Mouse (Mus musculus) embryonic fibroblast, embryonic 13.5 days (primary cell): Measurements from ENCODE around the gene Rab3il1. TPM values are rescaled to one million over a fixed set of nuclear protein-coding genes. Genes with fewer than 3 reads are reported as not detected.
A peak's percentile ranks its signal among the peaks of the same experiment; 100 is the strongest.

Experiments
- H3K27ac ChIP-seq: 2 replicates; pipeline ENCODE4 v1.5.1; 2012; ENCODE audit warnings: low read length, control low read depth, inconsistent platforms; ENCODE audit not compliant: insufficient read depth
- H3K4me1 ChIP-seq: 2 replicates; pipeline ENCODE4 v1.6.1; 2011; ENCODE audit warnings: low read length; ENCODE audit not compliant: control insufficient read depth, insufficient read depth
- H3K4me3 ChIP-seq: 2 replicates; pipeline ENCODE4 v1.5.1; 2011; ENCODE audit warnings: mild to moderate bottlenecking, control low read depth, low read length; ENCODE audit not compliant: insufficient read depth
- CTCF ChIP-seq: IDR thresholded peaks from 2 replicates; pipeline ENCODE4 v1.5.1; 2011; ENCODE audit warnings: mild to moderate bottlenecking, control low read depth, low read length, moderate library complexity, borderline replicate concordance; ENCODE audit not compliant: insufficient read depth
- POLR2A ChIP-seq: IDR thresholded peaks from 2 replicates; pipeline ENCODE4 v1.6.1; 2011; ENCODE audit warnings: low read depth, mild to moderate bottlenecking, control low read depth, low read length, moderate library complexity
- polyA plus RNA-seq: library from polyadenylated mRNA; stranded (reverse); fragments of >200 nt; gene quantifications from 2 replicates; pipeline ENCODE4 v1.2.4, GENCODE M21; 2011; ENCODE audit warnings: low read depth; ENCODE audit not compliant: missing spikeins, insufficient read length

Gene Rab3il1
- polyA plus RNA-seq, 1 experiment = 18.2 TPM

DNA sequence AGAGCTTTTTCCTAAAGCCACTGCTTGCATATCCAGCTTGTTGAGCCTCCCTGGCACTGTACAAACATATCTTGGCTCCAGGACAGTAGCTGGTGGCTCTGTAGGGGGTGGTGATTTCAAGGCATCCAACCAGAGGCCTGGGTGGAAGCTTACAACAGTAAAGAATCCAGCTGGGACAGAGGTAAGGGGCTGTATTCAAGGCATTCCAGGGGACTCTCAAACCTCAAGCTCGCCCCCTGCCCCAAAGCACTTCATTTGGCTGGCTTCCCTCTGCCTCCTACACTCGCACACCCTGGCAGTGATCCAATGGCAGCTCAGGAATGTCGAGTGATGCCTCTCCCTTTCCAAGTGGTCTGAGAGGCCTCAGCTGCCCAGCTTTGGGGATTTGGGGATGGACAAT is 37.4 kb downstream of the Rab3il1 start:
- no peak overlapping the region for H3K27ac ChIP-seq
- TF ChIP-seq CTCF (no peak), POLR2A (no peak)
- H3K4me3 ChIP-seq = no peak overlapping the region
- peaks cover 14% of the 10 kb centered on the region for H3K4me1 ChIP-seq

DNA sequence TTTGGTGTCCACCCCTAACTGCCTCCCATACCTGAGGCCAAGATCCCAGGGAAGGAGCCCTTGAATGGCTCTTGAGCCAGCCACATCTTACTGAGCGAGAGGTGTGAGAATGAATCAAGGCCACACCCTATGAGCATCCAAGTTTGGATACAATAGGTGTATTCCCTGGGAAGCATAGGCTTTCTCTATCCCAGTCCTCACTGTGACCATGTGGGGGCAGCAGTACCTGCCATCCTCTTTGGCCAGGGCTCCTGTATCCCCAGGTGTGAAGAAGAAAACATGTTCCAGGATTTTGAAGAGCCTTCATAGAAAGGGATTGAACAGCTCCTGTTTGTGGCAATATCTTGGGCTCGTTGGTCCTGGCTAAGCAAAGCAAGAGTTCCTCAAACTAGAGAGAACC is 38.1 kb downstream of the Rab3il1 start:
- no peak overlapping the region for H3K4me3 ChIP-seq
- TF ChIP-seq POLR2A = no peak
- TF ChIP-seq CTCF = no peak
- H3K4me1 ChIP-seq = peaks cover 16% of the 10 kb centered on the region
- H3K27ac ChIP-seq = no peak overlapping the region

DNA sequence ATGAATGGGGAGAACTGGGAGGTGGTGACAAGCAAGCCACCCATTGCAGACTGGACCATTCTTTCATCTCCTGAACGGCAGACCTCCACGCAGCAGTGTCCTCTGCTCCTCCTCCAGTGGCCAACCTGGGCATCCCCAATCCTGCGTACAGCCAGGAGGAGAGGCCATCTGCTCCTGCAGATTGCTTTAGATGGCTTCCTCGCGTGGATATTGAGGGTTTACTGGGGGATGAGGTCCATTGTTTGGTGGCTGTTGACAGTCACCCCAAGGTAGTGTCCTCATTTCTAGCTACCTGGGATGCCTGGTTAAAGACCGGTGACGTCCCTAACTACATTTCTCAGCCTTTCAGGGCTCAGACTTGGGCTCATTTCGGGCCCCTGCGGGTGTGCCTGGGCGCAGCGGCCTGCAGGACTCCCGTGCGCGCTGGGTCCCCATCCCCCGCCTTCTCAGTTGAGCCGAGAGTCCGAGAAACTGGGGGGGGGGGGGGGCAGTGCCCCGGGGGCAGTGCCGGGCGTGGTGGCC is 39.5 kb downstream of the Rab3il1 start:
- H3K27ac ChIP-seq = no peak overlapping the region
- TF ChIP-seq CTCF (no peak), POLR2A (no peak)
- H3K4me3 ChIP-seq = peak overlapping the region; percentile 1; the same call in 1 of the 2 replicates
- peaks cover 17% of the 10 kb centered on the region for H3K4me1 ChIP-seq

DNA sequence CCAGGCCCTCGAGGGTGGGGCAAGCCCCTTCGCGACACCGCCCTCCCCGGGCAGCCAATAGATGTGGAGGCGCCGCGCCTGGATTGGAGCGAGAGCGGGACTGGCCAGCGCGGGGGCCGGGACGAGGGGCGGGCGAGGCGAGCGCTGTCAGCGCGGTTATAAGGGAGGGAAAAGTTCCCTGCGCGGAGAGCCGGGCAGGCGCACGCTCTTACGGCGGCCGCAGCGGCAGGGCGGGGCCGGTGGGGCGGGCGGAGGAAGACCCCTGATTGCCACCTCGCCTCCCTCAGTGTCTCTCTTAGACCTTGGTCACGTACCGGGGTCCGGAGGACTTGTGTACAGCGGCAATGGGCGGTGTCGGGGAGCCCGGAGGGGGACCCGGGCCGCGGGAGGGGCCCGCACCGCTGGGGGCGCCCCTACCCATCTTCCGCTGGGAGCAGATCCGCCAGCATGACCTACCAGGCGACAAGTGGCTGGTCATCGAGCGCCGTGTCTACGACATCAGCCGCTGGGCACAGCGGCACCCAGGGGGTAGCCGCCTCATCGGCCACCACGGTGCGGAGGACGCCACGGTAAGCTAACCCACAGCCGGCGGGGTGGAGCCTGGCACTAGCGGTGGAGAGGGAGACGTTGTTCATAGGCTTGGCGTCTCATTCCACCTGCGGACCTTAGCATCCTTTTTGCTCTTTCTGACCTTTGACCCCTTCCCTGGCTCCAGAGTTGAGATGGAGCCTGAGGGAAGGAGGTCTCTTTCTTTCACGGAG is 40.1 kb downstream of the Rab3il1 start, which contains the start of gene Fads3:
TSS of gene Fads3 (plus strand) at position 182 of the 761 bp plus-strand sequence.
- H3K27ac ChIP-seq = peak within 1 kb of the TSS; percentile 71

DNA sequence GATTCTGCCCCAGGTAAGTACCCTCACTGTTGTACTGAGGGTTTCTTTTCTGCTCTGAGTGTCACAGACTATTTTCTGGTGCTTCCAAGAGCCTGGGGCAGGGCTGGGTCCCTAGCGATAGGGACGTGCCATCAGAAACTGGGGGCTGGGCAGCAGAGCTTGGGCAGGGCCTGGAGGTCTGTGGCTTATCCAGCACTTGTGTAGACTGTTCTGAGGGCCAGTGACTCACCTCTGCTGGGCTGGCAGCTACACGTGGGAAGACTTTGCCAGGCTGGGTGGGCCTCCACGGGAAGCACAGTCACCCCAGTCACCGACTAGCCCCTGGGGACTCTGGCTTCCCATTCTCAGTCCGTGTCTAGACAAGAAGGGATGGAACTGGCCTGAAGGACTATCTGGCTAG is 40.8 kb downstream of the Rab3il1 start:
- TF ChIP-seq CTCF = no peak
- peak; percentile 39; the same call in 1 of the 2 replicates for TF ChIP-seq POLR2A
- Histone ChIP-seq H3K4me3 (peak overlapping the region; percentile 84), H3K4me1 (peaks cover 21% of the 10 kb centered on the region), H3K27ac (peak overlapping the region; percentile 71)

More for the DNA sequence above, 40.1 kb downstream of the Rab3il1 start, which contains the start of gene Fads3:
- no peak for TF ChIP-seq CTCF
- TF ChIP-seq POLR2A = peak; percentile 90
- Histone ChIP-seq H3K4me1 (peaks cover 18% of the 10 kb centered on the region), H3K4me3 (peak within 1 kb of the TSS; percentile 84)

DNA sequence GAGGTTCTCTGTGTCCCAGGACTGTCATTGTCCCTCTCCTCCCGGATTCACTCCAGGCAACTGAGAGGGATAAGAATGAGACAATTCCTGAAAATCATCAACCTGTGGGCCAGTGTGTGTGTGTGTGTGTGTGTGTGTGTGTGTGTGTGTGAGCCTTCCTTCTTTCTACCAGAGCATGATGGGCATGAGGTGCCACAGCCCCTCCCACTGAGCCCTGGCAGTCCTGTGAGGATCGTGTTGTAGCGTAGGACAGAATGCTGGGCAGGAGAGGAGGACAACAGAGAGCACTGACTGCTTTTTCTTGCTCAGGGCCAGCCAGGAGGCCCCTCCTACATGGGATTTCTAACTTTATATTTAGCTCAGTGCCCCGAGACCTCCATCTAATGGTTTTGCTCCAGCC is 41.3 kb downstream of the Rab3il1 start:
- H3K4me1 ChIP-seq = peaks cover 21% of the 10 kb centered on the region
- peak overlapping the region; percentile 71 for H3K27ac ChIP-seq
- TF ChIP-seq POLR2A = peak; percentile 10; the same call in 1 of the 2 replicates
- TF ChIP-seq CTCF = no peak
- H3K4me3 ChIP-seq = peak overlapping the region; percentile 84

DNA sequence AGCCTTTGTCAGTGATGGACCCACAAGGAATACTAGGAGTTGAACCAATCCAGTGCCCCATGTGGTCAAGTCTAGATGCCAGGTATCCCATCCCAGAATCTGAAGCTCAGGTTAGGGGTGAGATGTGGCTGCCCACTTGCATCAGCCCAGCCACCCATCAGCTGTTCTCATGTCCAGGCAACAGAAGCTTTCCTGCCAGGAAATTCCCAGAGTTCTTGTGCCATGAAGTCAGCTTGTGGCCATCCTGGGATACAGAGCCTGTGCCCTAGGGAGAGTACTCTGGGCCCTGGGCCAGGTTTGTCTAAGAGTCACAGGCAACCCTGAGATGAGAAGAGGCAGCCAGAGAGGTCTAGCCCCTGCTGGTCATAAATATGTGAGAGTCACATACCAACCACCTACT is 42.2 kb downstream of the Rab3il1 start:
- TF ChIP-seq POLR2A (no peak), CTCF (no peak)
- H3K4me1 ChIP-seq = peaks cover 19% of the 10 kb centered on the region
- H3K27ac ChIP-seq = peak overlapping the region; percentile 71
- H3K4me3 ChIP-seq = peak overlapping the region; percentile 84

DNA sequence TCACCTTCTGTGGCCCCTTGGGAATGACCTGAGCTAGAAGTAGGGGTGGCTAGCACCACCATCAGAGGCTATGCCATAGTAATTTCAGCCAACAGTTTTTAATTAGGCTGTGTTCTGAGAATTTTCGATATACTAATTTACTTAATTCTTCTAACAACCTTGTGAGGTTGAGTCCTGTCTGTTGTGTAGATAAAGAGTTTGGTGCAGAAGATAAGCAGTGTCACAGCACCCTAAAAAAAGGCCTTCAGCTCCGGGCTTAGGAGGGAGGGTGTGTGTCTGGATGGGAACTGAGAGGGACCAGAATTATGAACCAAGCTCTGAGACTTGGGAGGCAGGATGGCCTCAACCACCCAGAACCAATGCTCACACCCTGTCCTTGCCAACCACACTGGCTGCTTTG is 44.2 kb downstream of the Rab3il1 start:
- Histone ChIP-seq H3K4me3 (no peak overlapping the region), H3K4me1 (peaks cover 10% of the 10 kb centered on the region), H3K27ac (no peak overlapping the region)
- no peak for TF ChIP-seq CTCF
- TF ChIP-seq POLR2A = no peak

DNA sequence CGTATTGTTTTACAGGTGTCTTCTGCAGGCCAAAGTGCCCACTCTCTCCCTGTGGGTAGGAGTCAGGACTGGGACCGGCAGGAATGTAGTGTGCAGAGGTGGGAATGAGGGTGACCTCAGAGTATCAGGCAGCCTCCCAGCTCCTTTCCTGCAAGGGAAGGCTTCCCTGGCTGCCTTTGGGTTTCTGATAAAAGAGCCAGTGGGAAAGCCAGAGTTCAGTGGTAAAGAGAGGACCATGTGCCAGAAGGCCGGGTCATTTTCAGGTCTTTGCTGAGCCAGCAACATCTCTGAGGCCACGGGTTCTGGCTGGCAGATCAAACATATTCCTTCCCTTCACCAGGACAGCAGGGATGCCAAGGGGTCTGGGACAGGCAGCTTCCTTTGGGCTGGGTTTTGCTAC is 44.9 kb downstream of the Rab3il1 start:
- TF ChIP-seq POLR2A (no peak), CTCF (no peak)
- Histone ChIP-seq H3K27ac (no peak overlapping the region), H3K4me1 (peaks cover 7% of the 10 kb centered on the region), H3K4me3 (no peak overlapping the region)

DNA sequence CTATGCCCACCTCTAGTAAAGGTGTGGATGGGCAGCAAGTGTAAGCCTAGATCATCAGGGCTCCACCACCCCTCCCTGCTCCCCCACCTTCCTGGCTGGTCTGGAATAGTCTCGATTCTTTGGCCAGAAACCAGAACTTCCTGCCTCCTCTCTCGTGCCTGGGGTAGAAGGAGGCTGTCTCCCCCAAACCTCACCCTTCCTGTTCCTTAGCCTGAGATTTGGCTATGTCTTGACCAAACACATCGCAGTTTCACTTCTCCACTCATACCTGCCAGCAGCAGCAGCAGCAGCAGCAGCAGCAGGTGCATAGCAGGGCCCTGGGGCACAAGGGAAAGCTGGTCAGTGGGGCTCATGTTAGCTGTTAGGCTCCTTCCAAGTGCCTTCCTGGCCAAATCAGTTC is 45.5 kb downstream of the Rab3il1 start:
- TF ChIP-seq POLR2A = no peak
- no peak overlapping the region for H3K4me3 ChIP-seq
- H3K27ac ChIP-seq = no peak overlapping the region
- H3K4me1 ChIP-seq = peaks cover 7% of the 10 kb centered on the region
